In the genomic region with DNA sequence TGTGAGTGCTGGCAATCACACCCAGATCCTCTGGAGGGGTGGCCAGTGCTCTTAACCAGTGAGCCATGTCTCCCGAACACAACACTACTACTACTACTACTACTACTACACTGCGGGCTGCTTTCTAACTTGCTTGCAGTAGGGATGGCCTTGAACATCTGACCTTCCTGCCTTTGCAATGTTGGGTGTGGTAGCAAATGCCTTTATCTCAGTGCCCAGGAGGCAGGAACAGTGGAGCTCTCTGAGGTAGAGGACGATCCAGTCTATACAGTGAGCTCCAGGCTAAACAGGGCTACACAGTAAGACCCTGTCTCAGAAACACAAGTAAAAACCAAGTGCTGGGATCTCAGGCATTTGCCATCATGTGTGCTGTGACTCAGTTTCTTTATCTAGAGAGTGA, we compare ENCODE assay signal across 21 mouse cellular contexts. TPM values are rescaled to one million over a fixed set of nuclear protein-coding genes. Genes with fewer than 3 reads are reported as not detected.
A peak's percentile ranks its signal among the peaks of the same experiment; 100 is the strongest.
DNase-seq lines count a peak whose midpoint lies in the region; ATAC-seq and TF ChIP-seq lines count a peak whose summit lies in the region.
"Had no signal": no experiment of that assay in that cellular context is flagged by ENCODE, and none has a peak within 500 bp of the region (broad histone marks: within the 10 kb centered on the region; RNA-seq: fewer than 3 reads in every experiment).

No protein-coding gene starts in this region.

- H3K4me3 ChIP-seq in heart, embryonic 11.5 days (ENCODE audit: low read depth, low read length) = no peak overlapping the region
- no peak overlapping the region for H3K4me3 ChIP-seq in liver, embryonic 12.5 days
- H3K4me3 ChIP-seq in hindbrain, postnatal 0 days (ENCODE audit: low read length) = no peak overlapping the region
- H3K4me3 ChIP-seq: heart, adult 2 months; hindbrain, embryonic 13.5 days; layer of hippocampus, adult 2 months; limb, embryonic 10.5 days; midbrain, embryonic 12.5 days; myocyte had no signal

- H3K36me3 ChIP-seq in heart, embryonic 11.5 days (ENCODE audit: control insufficient read depth, insufficient read depth, low read length) = peaks cover 7% of the 10 kb centered on the region
- peaks cover 91% of the 10 kb centered on the region for H3K36me3 ChIP-seq in liver, embryonic 12.5 days
- peaks cover 12% of the 10 kb centered on the region; the same call in 1 of the 2 replicates for H3K36me3 ChIP-seq in hindbrain, postnatal 0 days (ENCODE audit: insufficient read depth, low read length)

- ATAC-seq in heart, embryonic 11.5 days (replicated peaks; ENCODE audit: insufficient number of reproducible peaks, low FRiP score, low TSS enrichment) = no peak; the same call in 1 of the 2 replicates
- peak; percentile 96 for ATAC-seq in liver, embryonic 12.5 days
- ATAC-seq in hindbrain, postnatal 0 days = no peak
- ATAC-seq: intestine, postnatal 0 days had no signal

- peak; percentile 68 for DNase-seq in heart, adult 11 months
- peak; percentile 42 for DNase-seq in c-Kit-negative CD71-positive TER-119-positive erythroid progenitor cells, embryonic 14.5 days (ENCODE audit: low read depth, low spot score)
- peak; percentile 32 to 44 for DNase-seq in spleen, postnatal 10 days (ENCODE audit: low spot score in 2 of 2)
- DNase-seq in cerebellum, postnatal 4 days (ENCODE audit: low spot score in 2 of 2) = no peak
- DNase-seq in hindbrain, postnatal 0 days (ENCODE audit: low spot score) = no peak
- no peak for DNase-seq in right cerebral cortex, postnatal 14 days
- DNase-seq: cerebellum, postnatal 25 days; gastrocnemius, postnatal 10 days; heart, adult 2 months; lung, adult 2 months; lung, postnatal 36 days; retina, postnatal 1 day had no signal

- 78% methylated on average over 3 of the region's 3 CpGs for WGBS in heart, embryonic 11.5 days (ENCODE audit: insufficient replicate concordance)
- WGBS in liver, embryonic 12.5 days (ENCODE audit: insufficient replicate concordance) = 36% methylated on average over 3 of the region's 3 CpGs
- 92% methylated on average over 3 of the region's 3 CpGs for WGBS in hindbrain, postnatal 0 days

- no peak overlapping the region for H3K4me2 ChIP-seq in heart, embryonic 11.5 days
- peak overlapping the region; percentile 53 for H3K4me2 ChIP-seq in liver, embryonic 12.5 days
- no peak overlapping the region for H3K4me2 ChIP-seq in hindbrain, postnatal 0 days (ENCODE audit: low read depth, low read length)
- H3K4me2 ChIP-seq: hindbrain, embryonic 13.5 days; midbrain, embryonic 12.5 days had no signal

- no peaks in the 10 kb centered on the region for H3K4me1 ChIP-seq in heart, embryonic 11.5 days (ENCODE audit: control insufficient read depth, insufficient read depth, low read length)
- H3K4me1 ChIP-seq in liver, embryonic 12.5 days = peaks cover 36% of the 10 kb centered on the region
- no peaks in the 10 kb centered on the region for H3K4me1 ChIP-seq in hindbrain, postnatal 0 days (ENCODE audit: insufficient read depth, low read length)
- H3K4me1 ChIP-seq: hindbrain, embryonic 13.5 days; limb, embryonic 10.5 days; midbrain, embryonic 12.5 days had no signal

- TF ChIP-seq CTCF in hindbrain, postnatal 0 days (IDR thresholded peaks at IDR 0.05; ENCODE audit: low read depth) = no peak

- H3K9ac ChIP-seq in heart, embryonic 11.5 days (ENCODE audit: low read depth, low read length) = no peak overlapping the region
- H3K9ac ChIP-seq in liver, embryonic 12.5 days = peak overlapping the region; percentile 22; the same call in 1 of the 2 replicates
- H3K9ac ChIP-seq in hindbrain, postnatal 0 days (replicated peaks; ENCODE audit: low read length) = no peak overlapping the region
- H3K9ac ChIP-seq: hindbrain, embryonic 13.5 days; midbrain, embryonic 12.5 days had no signal

- no peaks in the 10 kb centered on the region for H3K9me3 ChIP-seq in heart, embryonic 11.5 days (replicated peaks; ENCODE audit: control insufficient read depth, low read length)
- no peaks in the 10 kb centered on the region for H3K9me3 ChIP-seq in liver, embryonic 12.5 days (replicated peaks)
- H3K9me3 ChIP-seq in hindbrain, postnatal 0 days (ENCODE audit: low read length) = no peaks in the 10 kb centered on the region
- H3K9me3 ChIP-seq: hindbrain, embryonic 13.5 days; limb, embryonic 10.5 days; midbrain, embryonic 12.5 days had no signal

- no peaks in the 10 kb centered on the region for H3K27me3 ChIP-seq in heart, embryonic 11.5 days (ENCODE audit: control insufficient read depth, insufficient read depth, low read length)
- H3K27me3 ChIP-seq in liver, embryonic 12.5 days (replicated peaks) = no peaks in the 10 kb centered on the region
- no peaks in the 10 kb centered on the region for H3K27me3 ChIP-seq in hindbrain, postnatal 0 days (ENCODE audit: insufficient read depth, low read length)
- H3K27me3 ChIP-seq: hindbrain, embryonic 13.5 days; midbrain, embryonic 12.5 days had no signal

- H3K27ac ChIP-seq in heart, embryonic 11.5 days (ENCODE audit: low read depth, low read length) = no peak overlapping the region
- peak overlapping the region; percentile 71 for H3K27ac ChIP-seq in liver, embryonic 12.5 days
- H3K27ac ChIP-seq in hindbrain, postnatal 0 days = no peak overlapping the region
- H3K27ac ChIP-seq: heart, adult 2 months; hindbrain, embryonic 13.5 days; kidney, postnatal 0 days; layer of hippocampus, adult 2 months; limb, embryonic 10.5 days; midbrain, embryonic 12.5 days had no signal

RNA-seq across cellular contexts. Expression of a gene that starts 43.8 kb away (rescaled TPM):
- polyA plus RNA-seq in heart, embryonic 11.5 days (2014; fragmentation: Nextera tagmentation; extraction: Ambion mirVana) = 27.7 and 28.2 TPM in 2 replicates
- polyA plus RNA-seq in liver, embryonic 12.5 days (2016; fragmentation: Nextera tagmentation; extraction: Ambion mirVana) = 47.2 and 47.8 TPM in 2 replicates
- total RNA-seq in hindbrain, postnatal 0 days (2014; rRNA removed) = 4.3 and 7.5 TPM in 2 replicates
- polyA plus RNA-seq in hindbrain, postnatal 0 days (2015; fragmentation: Nextera tagmentation; extraction: Ambion mirVana) = 7.1 and 7.2 TPM in 2 replicates

Comparison
In these comparisons a context has a peak if more than half of its experiments do, and no peak if none do; other contexts are left out.
1. DNase-seq: peak in heart, adult 11 months (single experiment), c-Kit-negative CD71-positive TER-119-positive erythroid progenitor cells, embryonic 14.5 days (single experiment) and spleen, postnatal 10 days (2 of 2); none in cerebellum, postnatal 4 days (0 of 2), hindbrain, postnatal 0 days (single experiment) and right cerebral cortex, postnatal 14 days (single experiment).